Mouse (Mus musculus): ENCODE results near the gene Hist1h2ab.
"Not testable (repeated sequence)": the region's sequence is repeated elsewhere in the genome, so short reads cannot be mapped to it uniquely, and the experiment has no call there.

Hist1h2ab gene

DNA sequence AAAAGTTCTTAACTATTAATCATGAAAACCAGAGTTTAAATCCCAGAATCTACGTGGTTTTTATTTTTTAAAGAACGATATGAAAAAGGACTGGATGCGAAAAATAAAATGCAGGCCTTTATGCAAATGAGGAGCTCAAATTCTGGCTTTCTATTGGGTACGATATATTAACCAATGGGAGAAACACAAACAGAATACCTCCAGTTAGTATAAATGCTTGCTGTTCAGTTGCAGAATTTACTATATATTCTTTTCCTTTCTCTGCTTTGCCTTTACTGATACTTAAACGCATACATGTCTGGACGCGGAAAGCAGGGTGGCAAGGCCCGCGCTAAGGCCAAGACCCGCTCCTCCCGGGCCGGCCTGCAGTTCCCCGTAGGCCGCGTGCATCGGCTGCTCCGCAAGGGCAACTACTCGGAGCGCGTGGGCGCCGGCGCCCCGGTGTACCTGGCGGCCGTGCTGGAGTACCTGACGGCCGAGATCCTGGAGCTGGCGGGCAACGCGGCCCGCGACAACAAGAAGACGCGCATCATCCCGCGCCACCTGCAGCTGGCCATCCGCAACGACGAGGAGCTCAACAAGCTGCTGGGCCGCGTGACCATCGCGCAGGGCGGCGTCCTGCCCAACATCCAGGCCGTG lies at the start of gene Hist1h2ab:
Hist1h2ab (plus strand) TSS at position 288 of the 639 bp plus-strand sequence.
- DNase-seq (ENCODE audit: low spot score) = peak; percentile 93

DNA sequence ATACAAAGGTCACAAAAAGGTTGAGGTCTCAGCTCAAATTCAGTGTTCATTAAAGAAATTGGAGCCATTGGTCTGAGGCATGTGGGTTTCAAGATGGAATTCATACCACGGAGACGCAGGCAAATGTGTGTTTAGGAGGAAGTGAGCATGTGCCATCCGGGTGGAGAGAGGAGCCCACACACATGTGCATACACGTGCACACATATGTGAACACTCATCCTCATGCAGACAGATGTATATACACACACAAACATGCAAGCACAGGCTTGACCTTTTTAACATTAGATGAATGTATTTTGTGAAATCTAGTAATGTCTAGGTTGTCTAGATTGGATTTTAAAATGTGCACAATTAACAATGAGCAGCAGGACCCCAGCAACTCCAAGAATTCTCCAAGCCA lies 48.7 kb upstream of the Hist1h2ab start:
- DNase-seq (ENCODE audit: low spot score) = no peak

DNA sequence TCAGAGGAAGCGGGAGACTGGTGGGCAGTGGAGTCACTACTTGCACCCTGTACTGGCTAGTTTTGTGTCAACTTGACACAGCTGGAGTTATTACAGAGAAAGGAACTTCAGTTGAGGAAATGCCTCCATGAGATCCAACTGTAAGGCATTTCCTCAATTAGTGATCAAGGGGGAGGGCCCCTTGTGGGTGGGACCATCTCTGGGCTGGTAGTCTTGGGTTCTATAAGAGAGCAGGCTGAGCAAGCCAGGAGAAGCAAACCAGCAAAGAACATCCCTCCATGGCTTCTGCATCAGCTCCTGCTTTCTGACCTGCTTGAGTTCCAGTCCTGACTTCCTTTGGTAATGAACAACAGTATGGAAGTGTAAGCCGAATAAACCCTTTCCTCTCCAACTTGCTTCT lies 48.1 kb upstream of the Hist1h2ab start:
- not testable (repeated sequence) for DNase-seq (ENCODE audit: low spot score)

DNA sequence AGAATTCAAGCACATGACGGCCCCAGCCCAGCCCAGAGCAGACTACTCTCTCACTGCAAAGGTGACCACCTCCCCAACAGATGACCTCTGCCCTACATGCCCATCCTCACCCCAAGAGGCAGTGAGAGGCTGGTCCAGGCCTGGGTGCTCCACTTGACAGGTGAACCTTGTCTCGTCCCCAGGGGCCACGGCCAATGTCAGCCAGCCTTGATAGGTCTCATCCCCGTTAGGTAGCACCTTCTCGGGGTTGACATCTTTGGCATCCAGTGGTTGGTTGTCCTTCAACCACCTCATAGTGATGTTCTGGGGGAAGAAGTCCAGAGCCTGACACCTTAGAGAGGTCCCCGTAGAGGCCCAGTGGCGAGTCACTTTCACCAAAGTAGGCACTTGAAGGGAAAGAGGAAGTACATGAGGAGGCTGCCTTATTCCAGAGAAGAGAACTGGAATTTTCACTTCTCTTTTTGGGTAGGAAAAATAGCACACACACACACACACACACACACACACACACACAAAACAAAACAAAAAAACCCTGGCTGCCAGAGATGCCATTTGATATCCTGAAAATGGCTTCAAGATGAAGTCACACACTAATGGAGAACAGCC lies 45.1 kb upstream of the Hist1h2ab start:
- DNase-seq (ENCODE audit: low spot score) = no peak

DNA sequence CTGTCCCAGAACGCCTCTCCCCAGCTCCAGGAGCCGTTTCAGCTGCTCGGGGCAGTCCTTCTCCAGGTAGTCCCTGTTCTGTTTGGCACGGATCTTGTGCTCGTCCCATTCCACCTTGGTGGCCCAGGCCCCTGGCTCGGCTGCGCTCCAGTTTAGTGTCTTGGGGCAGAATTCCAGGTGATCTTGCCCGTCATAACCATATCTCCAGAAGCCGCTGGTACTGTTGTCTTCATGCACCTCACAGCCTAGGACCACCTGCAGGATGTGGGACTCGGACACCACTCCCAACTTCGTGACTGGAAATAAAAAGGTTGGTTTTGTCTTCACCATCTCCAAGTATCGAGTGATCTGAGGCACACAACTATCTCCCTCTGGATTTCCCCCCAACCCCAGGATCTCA lies 44.2 kb upstream of the Hist1h2ab start:
- no peak for DNase-seq (ENCODE audit: low spot score)

- no peak for DNase-seq (ENCODE audit: low spot score)
Observed at GRCm38 (mm10) chr13:23708041-23708440, 42.9 kb upstream of the Hist1h2ab start.

DNA sequence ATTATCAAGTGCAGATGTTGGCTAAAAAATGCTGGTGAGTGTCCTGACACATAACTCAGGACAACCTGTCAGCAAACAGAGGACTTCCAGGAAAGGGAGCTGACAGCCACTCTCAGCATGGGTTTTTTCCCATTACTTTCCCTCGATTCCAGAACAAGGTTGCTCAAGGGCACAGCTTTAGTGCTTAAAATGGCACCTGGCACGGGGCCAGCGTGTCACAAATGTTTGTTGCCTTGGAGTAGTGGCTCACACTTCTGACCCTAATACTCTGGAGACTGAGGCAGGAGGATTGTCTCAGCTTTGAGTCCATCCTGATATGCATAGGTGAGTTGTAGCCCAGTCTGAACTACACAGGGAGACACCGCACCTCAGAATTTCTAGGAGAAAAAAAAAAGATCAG lies 42.3 kb upstream of the Hist1h2ab start:
- DNase-seq (ENCODE audit: low spot score) = no peak

DNA sequence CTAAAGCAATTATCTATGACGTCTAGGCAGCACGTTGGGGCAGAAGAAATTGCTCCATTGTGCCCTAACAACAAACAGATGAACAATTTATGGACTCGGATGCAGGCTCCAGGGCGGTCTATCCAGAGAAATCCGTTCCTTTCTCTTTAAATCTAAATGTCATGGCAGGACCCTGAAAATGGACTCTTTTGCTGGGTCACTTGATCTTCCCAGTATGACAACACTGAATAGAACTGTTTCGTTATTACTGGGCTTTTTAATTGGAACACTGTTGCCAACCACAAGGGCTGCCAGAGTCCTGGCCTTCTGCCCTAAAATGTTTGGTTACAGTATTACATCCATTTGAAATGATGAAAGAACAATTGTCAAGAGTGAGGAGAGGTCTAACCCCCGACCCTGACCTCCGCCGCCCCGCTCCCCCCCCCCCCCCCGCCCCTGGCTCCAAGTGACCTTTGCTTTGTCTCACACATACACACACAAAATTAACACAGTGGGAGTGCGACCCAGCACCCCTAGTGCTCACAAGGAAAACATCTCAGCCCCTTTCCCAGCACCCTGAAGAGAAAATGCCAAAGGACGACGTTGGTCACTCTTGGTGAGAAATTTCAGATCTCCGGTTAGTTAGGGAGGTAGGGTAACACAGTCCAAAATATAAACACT lies 41.1 kb upstream of the Hist1h2ab start:
- DNase-seq (ENCODE audit: low spot score) = no peak

- no peak for DNase-seq (ENCODE audit: low spot score)
Observed at GRCm38 (mm10) chr13:23710374-23711089, 40.4 kb upstream of the Hist1h2ab start, which contains the start of gene Hfe. Hfe (minus strand) TSS chr13:23710854.

GRCm38 (mm10) chr13:23716261-23717042 lies 34.5 kb upstream of the Hist1h2ab start:
- DNase-seq (ENCODE audit: low spot score) = no peak

- no peak for DNase-seq (ENCODE audit: low spot score)
Observed at GRCm38 (mm10) chr13:23717176-23717575, 33.8 kb upstream of the Hist1h2ab start.

GRCm38 (mm10) chr13:23717593-23718245 lies 33.2 kb upstream of the Hist1h2ab start:
- DNase-seq (ENCODE audit: low spot score) = not testable (repeated sequence)

DNA sequence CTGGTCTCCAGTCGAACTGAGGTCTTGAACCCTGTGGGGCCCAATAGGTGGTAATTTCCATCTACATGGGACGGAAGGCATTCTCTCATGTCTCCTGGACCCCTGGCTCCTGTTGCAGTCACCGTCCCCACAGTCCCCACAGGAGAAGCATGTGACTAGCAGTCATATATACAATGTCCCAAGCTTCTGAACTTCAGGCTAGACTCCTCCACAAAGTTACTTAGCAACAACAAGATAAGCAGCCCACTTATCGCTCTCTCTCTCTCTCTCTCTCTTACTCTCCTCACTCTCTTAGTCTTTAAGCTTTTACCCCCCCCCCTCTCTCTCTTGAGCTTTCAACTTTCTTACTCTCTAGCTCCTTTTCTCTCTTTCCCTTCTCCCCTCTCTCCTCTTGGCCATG lies 26.7 kb upstream of the Hist1h2ab start:
- DNase-seq (ENCODE audit: low spot score) = no peak

GRCm38 (mm10) chr13:23725213-23725612 lies 25.7 kb upstream of the Hist1h2ab start:
- DNase-seq (ENCODE audit: low spot score) = no peak

- DNase-seq (ENCODE audit: low spot score) = no peak
Observed at GRCm38 (mm10) chr13:23728472-23729191, 22.3 kb upstream of the Hist1h2ab start.

DNA sequence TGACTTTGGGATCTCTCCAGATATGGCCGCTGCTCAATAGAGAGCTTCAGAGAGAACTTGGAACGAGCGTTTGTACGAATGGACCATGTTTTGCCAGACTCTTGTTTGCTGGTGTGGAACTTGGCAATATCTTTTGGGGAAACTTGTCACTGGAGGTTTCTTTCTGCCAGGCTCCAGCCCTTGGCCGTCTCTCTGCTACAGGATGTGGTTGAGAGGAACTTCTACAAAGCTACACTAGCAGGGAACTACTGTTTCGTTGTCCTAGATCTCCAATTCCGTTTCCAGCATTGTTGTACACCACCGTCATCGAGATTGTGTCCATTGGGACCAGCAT lies 21.8 kb upstream of the Hist1h2ab start:
- no peak for DNase-seq (ENCODE audit: low spot score)

GRCm38 (mm10) chr13:23729706-23730105 lies 21.2 kb upstream of the Hist1h2ab start:
- no peak for DNase-seq (ENCODE audit: low spot score)

- no peak for DNase-seq (ENCODE audit: low spot score)
Observed at GRCm38 (mm10) chr13:23730479-23730878, 20.4 kb upstream of the Hist1h2ab start.

DNA sequence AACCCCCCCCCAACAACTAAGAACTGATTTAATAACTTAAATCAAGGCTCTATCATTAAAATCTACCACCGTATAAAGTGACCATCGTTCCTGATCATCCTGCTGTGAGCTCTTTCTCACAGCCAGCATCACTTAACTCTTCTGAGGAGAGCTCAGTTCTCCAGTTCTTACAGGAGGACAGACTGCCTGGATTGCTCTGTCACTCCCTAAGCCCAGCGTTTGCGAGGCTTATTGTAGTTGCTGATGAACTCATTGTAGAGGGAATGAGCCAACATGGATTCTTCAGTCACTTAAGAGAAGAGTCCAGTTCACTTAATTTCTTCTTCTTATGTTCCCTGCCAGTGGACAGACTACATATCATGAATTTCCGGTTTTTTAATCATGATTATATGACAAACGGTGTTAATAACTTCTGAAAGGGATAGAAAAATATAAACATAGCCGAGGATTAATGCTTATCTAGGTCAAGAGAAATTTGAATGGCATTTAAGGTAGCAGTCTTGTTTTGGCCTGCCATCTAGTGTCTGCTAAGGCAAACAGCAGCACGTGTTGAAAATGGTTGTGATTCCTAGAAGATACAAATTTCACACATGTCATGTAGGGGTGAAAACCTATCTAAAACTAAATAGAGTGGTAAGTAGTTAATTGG lies 18.6 kb upstream of the Hist1h2ab start:
- peak; percentile 38 for DNase-seq (ENCODE audit: low spot score)

DNA sequence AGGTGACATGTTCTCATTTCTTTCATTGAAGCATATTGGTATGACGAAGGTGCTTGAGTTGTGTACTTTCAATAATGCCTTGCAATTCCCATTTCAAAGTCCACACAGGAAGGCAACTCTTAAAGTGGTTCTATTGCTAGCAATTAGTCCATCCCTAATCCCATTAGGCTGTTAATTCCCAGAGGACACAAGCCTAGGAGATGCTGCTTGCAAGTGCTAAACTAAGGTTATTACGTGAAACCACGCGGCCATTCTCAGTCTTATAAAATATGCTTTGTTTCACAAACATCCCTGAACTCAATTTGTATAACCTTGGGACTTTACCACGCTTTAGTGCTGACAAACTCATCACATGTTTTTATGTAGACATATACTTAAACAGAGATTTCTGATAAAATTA lies 13.8 kb upstream of the Hist1h2ab start:
- no peak for DNase-seq (ENCODE audit: low spot score)

Data from c-Kit-positive CD71-positive TER-119-positive erythroid progenitor cells, embryonic 14.5 days (primary cell).